Mouse (Mus musculus) Patski (cell line): ENCODE data around the gene Mapk6. TPM values are rescaled to one million over a fixed set of nuclear protein-coding genes. Genes with fewer than 3 reads are reported as not detected.

Source experiments
- ATAC-seq: fragments of 100-300 bp; one replicate; pipeline ENCODE4 v1.8.0; 2021
- CTCF ChIA-PET: fragments of 350-600 bp; sonication (Branson Sonifier 250); formaldehyde crosslinking; loops from one replicate; lab custom pipeline; 2022; ENCODE audit warnings: inconsistent platforms; lab: Charles Lee
- POLR2A ChIA-PET: fragments of 350-600 bp; sonication (Branson Sonifier 250); formaldehyde crosslinking; loops from one replicate; lab custom pipeline; 2022; ENCODE audit warnings: antibody characterized with exemption, inconsistent platforms; lab: Charles Lee
- DNase-seq: peaks from one replicate; pipeline ENCODE4 v3.0.0-alpha.2; 2011; ENCODE audit warnings: low read depth, low spot score
- H3K27me3 ChIP-seq: fragments of 371-371 bp; one replicate; pipeline ENCODE4 v1.5.1; 2021
- CTCF ChIP-seq: fragments of 100-300 bp; IDR thresholded peaks from one replicate; pipeline ENCODE4 v1.5.1; 2021
- in situ Hi-C: fragments of 300-500 bp; cut with MboI; formaldehyde crosslinking; loops from 3 replicates; pipeline ENCODE4 v1.11.1; 2018; ENCODE audit warnings: low pct_unique_long_range_greater_than_20kb, mixed read lengths
- polyA plus RNA-seq: library from polyadenylated mRNA; unstranded; gene quantifications from one replicate; pipeline ENCODE4 v1.2.3, GENCODE M21; 2021

Gene Mapk6
- polyA plus RNA-seq, 1 experiment from 2014 or later = 74.9 TPM

DNA sequence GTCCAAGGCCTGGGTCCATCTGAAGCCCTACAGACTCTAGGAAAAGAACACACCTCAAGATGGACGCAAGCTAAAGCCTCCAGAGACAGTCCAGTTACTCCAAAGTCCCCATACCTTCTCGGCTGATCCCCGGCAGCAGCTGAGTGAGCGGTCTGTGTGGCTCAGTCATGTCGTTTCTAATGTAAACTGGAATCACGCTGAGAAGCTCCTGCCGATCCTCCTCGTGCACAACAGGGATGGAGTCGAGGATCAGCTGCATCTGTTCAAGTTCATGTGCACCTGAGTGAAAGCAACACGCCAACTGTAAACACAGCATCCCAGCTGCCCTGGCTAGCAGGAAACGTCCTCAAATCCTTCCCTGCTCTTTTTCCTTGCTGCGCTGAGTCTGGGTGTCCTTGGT, 16.6 kb downstream of the Mapk6 start:
- in situ Hi-C loops = no loop called here
- POLR2A ChIA-PET = interaction anchor here (0.9 kb wide), 1 partner anchor 120 kb away, joined by 4 read pairs; no protein-coding TSS in a partner anchor
- DNase-seq (no peak), ATAC-seq (no peak)
- CTCF ChIA-PET = interaction anchor here (1.3 to 1.6 kb wide), 4 partner anchors 8 to 44 kb away, joined by 4 read pairs; no protein-coding TSS in a partner anchor
- no peaks in the 10 kb centered on the region for H3K27me3 ChIP-seq
- no peak for TF ChIP-seq CTCF

DNA sequence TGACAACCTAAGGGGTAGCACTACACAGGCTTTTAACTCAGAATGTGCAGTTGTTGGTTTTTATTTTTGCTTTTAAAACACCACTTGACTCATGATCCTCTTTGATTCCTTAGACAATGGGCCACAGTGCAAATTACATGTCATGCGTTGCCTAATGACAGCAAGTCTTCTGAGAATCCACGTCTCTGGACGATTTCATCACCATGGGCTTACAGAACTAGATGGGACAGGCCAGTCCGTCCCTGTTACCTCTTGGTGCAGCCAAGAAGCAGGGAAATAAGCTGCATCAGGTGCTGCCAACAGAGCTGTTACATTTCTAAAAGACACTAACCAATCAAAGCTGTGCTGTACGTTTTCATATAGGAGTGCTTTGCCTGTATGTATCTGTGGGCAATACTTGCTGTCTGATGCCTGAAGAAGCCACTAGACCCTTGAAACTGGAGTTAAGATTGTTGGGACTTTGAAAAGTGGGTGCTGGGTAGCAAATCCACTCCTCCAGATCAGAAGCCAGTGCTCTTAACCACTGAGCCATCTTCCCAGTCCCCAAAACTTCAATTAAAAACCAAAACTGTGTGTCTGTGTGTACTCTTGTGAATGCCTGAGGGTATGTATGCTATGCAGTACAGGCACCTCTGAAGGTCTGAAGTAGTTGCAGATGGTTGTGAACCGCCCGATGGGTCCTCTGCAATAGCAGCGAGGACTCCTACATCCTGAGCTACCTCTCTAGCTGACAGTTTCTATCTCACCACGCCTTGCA, 24.4 kb downstream of the Mapk6 start:
- H3K27me3 ChIP-seq = no peaks in the 10 kb centered on the region
- in situ Hi-C loops = no loop called here
- CTCF ChIA-PET = interaction anchor here (0.8 to 1.0 kb wide), 2 partner anchors 29 to 52 kb away, joined by 3 to 4 read pairs; no protein-coding TSS in a partner anchor
- ATAC-seq (no peak), DNase-seq (no peak)
- POLR2A ChIA-PET = no interaction called here
- TF ChIP-seq CTCF = no peak

GRCm38 (mm10) chr9:75384337-75384962, 25.4 kb downstream of the Mapk6 start:
- no peak for TF ChIP-seq CTCF
- H3K27me3 ChIP-seq = no peaks in the 10 kb centered on the region
- DNase-seq (no peak), ATAC-seq (no peak)
- POLR2A ChIA-PET = no interaction called here
- CTCF ChIA-PET = interaction anchor here (0.7 to 1.0 kb wide), 5 partner anchors 13 to 101 kb away, joined by 3 to 4 read pairs (median 3); no protein-coding TSS in a partner anchor
- in situ Hi-C loops = no loop called here

DNA sequence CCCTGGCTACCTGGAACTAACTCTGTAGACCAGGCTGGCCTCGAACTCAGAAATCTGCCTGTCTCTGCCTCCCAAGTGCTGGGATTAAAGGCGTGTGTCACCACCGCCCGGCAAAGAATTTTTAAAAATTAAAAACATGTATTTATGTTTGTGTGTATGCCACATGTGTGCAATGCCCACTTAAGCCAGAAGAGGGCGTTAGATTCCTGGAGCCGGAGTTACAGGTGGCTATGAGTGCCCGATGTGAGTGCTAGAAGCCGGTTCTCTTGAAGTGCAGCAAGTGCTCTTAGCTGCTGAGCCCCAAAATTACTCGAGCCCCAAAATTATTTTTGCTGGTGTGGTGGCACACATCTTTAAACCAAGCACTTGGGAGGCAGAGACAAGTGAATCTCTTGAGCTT, 26.0 kb downstream of the Mapk6 start:
- DNase-seq (no peak), ATAC-seq (no peak)
- peak; percentile 57 for TF ChIP-seq CTCF
- CTCF ChIA-PET = interaction anchor here (0.7 to 1.0 kb wide), 4 partner anchors 12 to 100 kb away, joined by 3 to 4 read pairs (median 3); no protein-coding TSS in a partner anchor
- POLR2A ChIA-PET = no interaction called here
- in situ Hi-C loops = no loop called here
- H3K27me3 ChIP-seq = no peaks in the 10 kb centered on the region

DNA sequence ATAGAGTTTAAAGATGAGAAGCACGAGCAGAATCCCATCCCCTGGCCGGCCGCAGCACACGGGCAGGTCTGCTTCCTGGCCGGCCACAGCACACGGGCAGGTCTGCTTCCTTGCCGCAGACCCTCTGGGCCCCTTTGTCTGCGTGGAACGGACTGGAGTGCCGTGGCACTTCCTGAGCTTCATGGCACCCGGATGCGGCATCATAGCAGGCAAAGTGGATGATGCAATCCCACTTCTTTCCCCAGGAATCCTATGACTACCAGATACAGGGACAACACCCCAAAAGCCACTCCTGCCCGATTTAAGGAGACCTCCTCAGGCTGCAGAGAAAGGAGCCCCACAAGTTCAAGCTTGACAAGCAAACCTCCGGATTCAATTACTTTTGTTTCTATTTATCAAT, 27.0 kb downstream of the Mapk6 start:
- ATAC-seq (no peak), DNase-seq (no peak)
- TF ChIP-seq CTCF = no peak
- CTCF ChIA-PET = interaction anchor here (1.1 kb wide), 1 partner anchor 15 kb away, joined by 3 read pairs; no protein-coding TSS in a partner anchor
- no peaks in the 10 kb centered on the region for H3K27me3 ChIP-seq
- in situ Hi-C loops = no loop called here
- POLR2A ChIA-PET = no interaction called here

- CTCF ChIA-PET = interaction anchor here (1.1 kb wide), 1 partner anchor 10 kb away, joined by 3 read pairs; no protein-coding TSS in a partner anchor
- POLR2A ChIA-PET = no interaction called here
- DNase-seq (no peak), ATAC-seq (no peak)
- TF ChIP-seq CTCF = no peak
- in situ Hi-C loops = no loop called here
- no peaks in the 10 kb centered on the region for H3K27me3 ChIP-seq
Measured at GRCm38 (mm10) chr9:75378774-75379173, 31.0 kb downstream of the Mapk6 start.

DNA sequence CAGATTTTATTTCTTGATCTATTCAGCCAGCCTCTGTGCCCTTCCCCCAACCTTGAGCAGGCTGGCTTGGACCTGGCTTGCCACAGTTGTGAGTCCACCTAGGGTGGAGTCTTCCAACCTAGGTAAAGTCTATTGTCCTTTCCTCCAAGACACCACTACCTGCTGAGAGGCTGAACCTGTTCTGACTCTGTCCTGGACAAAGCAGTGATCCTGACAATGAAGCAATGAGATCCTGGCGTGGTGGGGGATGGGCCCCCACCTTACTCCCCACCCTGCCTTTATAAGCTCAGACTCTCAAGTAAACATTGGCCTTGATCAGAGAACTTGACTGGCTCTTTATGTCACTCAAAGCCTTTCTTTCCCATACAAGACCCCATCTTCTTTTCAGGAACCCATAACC, 33.4 kb downstream of the Mapk6 start:
- POLR2A ChIA-PET = no interaction called here
- no peaks in the 10 kb centered on the region for H3K27me3 ChIP-seq
- CTCF ChIA-PET = interaction anchor here (1.2 kb wide), 1 partner anchor 15 kb away, joined by 3 read pairs; no protein-coding TSS in a partner anchor
- in situ Hi-C loops = no loop called here
- DNase-seq (no peak), ATAC-seq (no peak)
- no peak for TF ChIP-seq CTCF

DNA sequence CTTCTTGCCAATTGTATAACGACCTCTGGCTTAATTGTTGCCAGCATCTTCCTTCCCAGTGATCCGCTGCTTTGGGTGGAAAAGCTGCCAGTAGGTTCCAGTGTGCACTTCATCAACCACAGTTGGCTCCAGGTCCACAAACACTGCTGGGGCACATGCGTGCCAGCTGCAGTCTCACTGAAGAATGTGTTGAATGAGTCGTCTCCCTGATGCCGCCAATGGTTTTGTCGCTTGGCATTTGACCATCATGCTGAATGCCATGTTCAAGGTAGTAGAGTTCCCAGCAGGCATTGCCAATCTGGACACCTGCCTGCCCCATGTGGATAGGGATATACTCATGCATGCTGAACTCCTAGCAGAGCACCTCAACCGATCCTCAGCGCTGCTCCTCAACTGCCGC, 34.2 kb downstream of the Mapk6 start:
- CTCF ChIA-PET = no interaction called here
- in situ Hi-C loops = no loop called here
- DNase-seq = no peak

GRCm38 (mm10) chr9:75368779-75369178, 41.0 kb downstream of the Mapk6 start:
- in situ Hi-C loops = no loop called here
- POLR2A ChIA-PET = no interaction called here
- DNase-seq (no peak), ATAC-seq (no peak)
- H3K27me3 ChIP-seq = peaks cover 6% of the 10 kb centered on the region
- TF ChIP-seq CTCF = no peak
- CTCF ChIA-PET = interaction anchor here (1.1 to 1.7 kb wide), 2 partner anchors 10 to 86 kb away, joined by 3 read pairs; no protein-coding TSS in a partner anchor

More for the DNA sequence above, 34.2 kb downstream of the Mapk6 start:
- TF ChIP-seq CTCF = no peak
- POLR2A ChIA-PET = no interaction called here
- no peak for ATAC-seq
- peaks cover 5% of the 10 kb centered on the region for H3K27me3 ChIP-seq

DNA sequence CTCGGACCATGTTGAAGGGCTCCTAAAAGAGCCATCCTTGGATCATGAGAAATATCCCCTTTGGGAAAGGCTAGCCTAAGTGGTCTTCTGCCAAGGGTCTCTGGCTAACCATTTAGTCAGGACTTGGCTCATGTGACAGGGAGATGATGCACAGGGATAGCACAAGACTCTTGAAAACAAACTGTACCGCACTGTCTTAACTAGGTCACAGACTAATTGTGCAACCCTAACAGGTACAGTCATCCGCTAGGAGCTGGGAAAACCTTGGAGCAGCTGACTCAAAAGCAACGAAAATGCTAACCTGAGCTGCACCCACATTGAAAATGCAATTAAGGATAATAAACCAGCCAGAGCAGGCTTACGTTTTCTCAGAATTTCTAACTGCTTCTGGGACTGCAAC, 43.6 kb downstream of the Mapk6 start:
- H3K27me3 ChIP-seq = peaks cover 6% of the 10 kb centered on the region
- TF ChIP-seq CTCF = no peak
- ATAC-seq (no peak), DNase-seq (no peak)
- CTCF ChIA-PET = interaction anchor here (0.7 to 1.7 kb wide), 3 partner anchors 18 to 68 kb away, joined by 3 to 4 read pairs (median 4); no protein-coding TSS in a partner anchor
- in situ Hi-C loops = no loop called here
- POLR2A ChIA-PET = interaction anchor here (0.9 to 1.2 kb wide), 2 partner anchors 28 to 42 kb away, joined by 3 read pairs; no protein-coding TSS in a partner anchor
